11 mouse cellular contexts compared by ENCODE assay signal in genomic region chr6:82913336-82914247, GRCm38 (mm10). TPM values are rescaled to one million over a fixed set of nuclear protein-coding genes. Genes with fewer than 3 reads are reported as not detected.
DNase-seq lines count a peak whose midpoint lies in the region; ATAC-seq and TF ChIP-seq lines count a peak whose summit lies in the region.
"Had no signal": no experiment of that assay in that cellular context is flagged by ENCODE, and none has a peak within 500 bp of the region (broad histone marks: within the 10 kb centered on the region; RNA-seq: fewer than 3 reads in every experiment).

No protein-coding gene starts in this region.

- peak in 1 of 2 experiments; percentile 47 for DNase-seq in spleen, adult 2 months (ENCODE audit: low read depth in 1 of 2, low spot score in 2 of 2)
- DNase-seq in urinary bladder, adult 18-20 months (ENCODE audit: low spot score in 2 of 2), result no peak
- no peak for DNase-seq in midbrain, postnatal 0 days (ENCODE audit: low spot score)
- DNase-seq: adrenal gland, adult 2 months; kidney, adult 18-20 months had no signal

- no peak for TF ChIP-seq POLR2A in ES-Bruce4 (IDR thresholded peaks at IDR 0.05; ENCODE audit: insufficient read depth, low read length)
- no peak for TF ChIP-seq POLR2A in spleen, adult 2 months (IDR thresholded peaks at IDR 0.05; ENCODE audit: low read depth, low read length)

- H3K4me1 ChIP-seq in heart, embryonic 13.5 days, result no peaks in the 10 kb centered on the region
- no peaks in the 10 kb centered on the region for H3K4me1 ChIP-seq in heart, embryonic 12.5 days (replicated peaks)
- H3K4me1 ChIP-seq in ES-Bruce4 (ENCODE audit: control insufficient read depth, insufficient read depth, low read length), result no peaks in the 10 kb centered on the region
- H3K4me1 ChIP-seq in spleen, adult 2 months (ENCODE audit: control insufficient read depth, insufficient read depth, insufficient read length), result peaks cover 10% of the 10 kb centered on the region; the same call in 1 of the 2 replicates
- H3K4me1 ChIP-seq in neural tube, embryonic 15.5 days, result no peaks in the 10 kb centered on the region
- no peaks in the 10 kb centered on the region for H3K4me1 ChIP-seq in midbrain, postnatal 0 days (ENCODE audit: insufficient read depth, low read length)
- H3K4me1 ChIP-seq: lung, embryonic 15.5 days had no signal

- WGBS in heart, embryonic 13.5 days, result 67% methylated on average over 28 of the region's 28 CpGs
- 64% methylated on average over 28 of the region's 28 CpGs for WGBS in heart, embryonic 12.5 days
- WGBS in spleen, adult 2 months, result 8% methylated on average over 28 of the region's 28 CpGs
- WGBS in neural tube, embryonic 15.5 days, result 86% methylated on average over 28 of the region's 28 CpGs
- WGBS in midbrain, postnatal 0 days, result 86% methylated on average over 28 of the region's 28 CpGs

- H3K9me3 ChIP-seq in heart, embryonic 13.5 days, result no peaks in the 10 kb centered on the region
- no peaks in the 10 kb centered on the region for H3K9me3 ChIP-seq in heart, embryonic 12.5 days (replicated peaks)
- H3K9me3 ChIP-seq in ES-Bruce4 (replicated peaks; ENCODE audit: control insufficient read depth, insufficient read depth, low read length, poor library complexity, severe bottlenecking), result no peaks in the 10 kb centered on the region
- H3K9me3 ChIP-seq in neural tube, embryonic 15.5 days (replicated peaks), result no peaks in the 10 kb centered on the region
- H3K9me3 ChIP-seq in midbrain, postnatal 0 days (ENCODE audit: low read length), result no peaks in the 10 kb centered on the region
- H3K9me3 ChIP-seq: lung, embryonic 15.5 days had no signal

- H3K27ac ChIP-seq in heart, embryonic 13.5 days (replicated peaks), result no peak overlapping the region
- no peak overlapping the region for H3K27ac ChIP-seq in heart, embryonic 12.5 days (ENCODE audit: poor library complexity, severe bottlenecking)
- H3K27ac ChIP-seq in ES-Bruce4 (ENCODE audit: insufficient read depth, low read length), result no peak overlapping the region
- peak overlapping the region; percentile 42 for H3K27ac ChIP-seq in spleen, adult 2 months (ENCODE audit: insufficient read depth, low read length)
- no peak overlapping the region for H3K27ac ChIP-seq in neural tube, embryonic 15.5 days (replicated peaks)
- H3K27ac ChIP-seq in midbrain, postnatal 0 days (ENCODE audit: low read depth, low read length), result no peak overlapping the region
- H3K27ac ChIP-seq: lung, embryonic 15.5 days had no signal

- no peak overlapping the region for H3K9ac ChIP-seq in heart, embryonic 13.5 days
- no peak overlapping the region for H3K9ac ChIP-seq in heart, embryonic 12.5 days
- no peak overlapping the region for H3K9ac ChIP-seq in ES-Bruce4 (ENCODE audit: low read depth, poor library complexity, severe bottlenecking)
- H3K9ac ChIP-seq in neural tube, embryonic 15.5 days (replicated peaks), result no peak overlapping the region
- no peak overlapping the region for H3K9ac ChIP-seq in midbrain, postnatal 0 days (replicated peaks; ENCODE audit: low read length, poor library complexity, severe bottlenecking)
- H3K9ac ChIP-seq: lung, embryonic 15.5 days had no signal

- TF ChIP-seq CTCF in ES-Bruce4 (IDR thresholded peaks at IDR 0.05; ENCODE audit: low read depth, low read length), result no peak
- no peak for TF ChIP-seq CTCF in spleen, adult 2 months (IDR thresholded peaks at IDR 0.05; ENCODE audit: extremely low read depth, insufficient read depth, insufficient read length, insufficient replicate concordance)
- no peak for TF ChIP-seq CTCF in midbrain, postnatal 0 days (IDR thresholded peaks at IDR 0.05)

- ATAC-seq in heart, embryonic 13.5 days (ENCODE audit: extremely low read depth, insufficient number of reproducible peaks, low FRiP score, low TSS enrichment), result no peak
- ATAC-seq in heart, embryonic 12.5 days (ENCODE audit: insufficient number of reproducible peaks, low FRiP score), result no peak
- ATAC-seq in hematopoietic stem cell, adult 5-6 weeks (replicated peaks in 1 of 2; ENCODE audit: insufficient read depth in 1 of 2, low FRiP score in 2 of 2, low TSS enrichment in 1 of 2, low read depth in 1 of 2, poor library complexity in 2 of 2, severe bottlenecking in 2 of 2), result peak; percentile 67 to 73
- ATAC-seq in neural tube, embryonic 15.5 days (ENCODE audit: low FRiP score), result no peak
- ATAC-seq in midbrain, postnatal 0 days (ENCODE audit: low FRiP score), result no peak

- no peaks in the 10 kb centered on the region for H3K36me3 ChIP-seq in heart, embryonic 13.5 days
- no peaks in the 10 kb centered on the region for H3K36me3 ChIP-seq in heart, embryonic 12.5 days
- H3K36me3 ChIP-seq in ES-Bruce4 (ENCODE audit: control insufficient read depth, insufficient read depth, low read length, poor library complexity, severe bottlenecking), result no peaks in the 10 kb centered on the region
- H3K36me3 ChIP-seq in spleen, adult 2 months (ENCODE audit: control insufficient read depth, insufficient read depth, low read length), result no peaks in the 10 kb centered on the region
- peaks cover 26% of the 10 kb centered on the region for H3K36me3 ChIP-seq in neural tube, embryonic 15.5 days
- peaks cover 28% of the 10 kb centered on the region for H3K36me3 ChIP-seq in midbrain, postnatal 0 days (ENCODE audit: insufficient read depth, low read length)
- H3K36me3 ChIP-seq: lung, embryonic 15.5 days had no signal

- H3K4me3 ChIP-seq in heart, embryonic 13.5 days, result no peak overlapping the region
- H3K4me3 ChIP-seq in heart, embryonic 12.5 days, result no peak overlapping the region
- 0 out of 2 replicates have a peak overlapping the region, but pooled peaks have one; percentile 5 for H3K4me3 ChIP-seq in ES-Bruce4 (ENCODE audit: low read depth, low read length)
- peak overlapping the region; percentile 31 for H3K4me3 ChIP-seq in spleen, adult 2 months (ENCODE audit: extremely low read depth, insufficient read depth, insufficient read length)
- no peak overlapping the region for H3K4me3 ChIP-seq in neural tube, embryonic 15.5 days (replicated peaks)
- no peak overlapping the region for H3K4me3 ChIP-seq in midbrain, postnatal 0 days (ENCODE audit: low read depth, low read length)
- H3K4me3 ChIP-seq: lung, embryonic 15.5 days had no signal

- TF ChIP-seq EP300 in ES-Bruce4 (IDR thresholded peaks at IDR 0.05; ENCODE audit: insufficient read depth, low read depth, low read length), result no peak

- H3K27me3 ChIP-seq in heart, embryonic 13.5 days (replicated peaks), result peaks cover 22% of the 10 kb centered on the region
- peaks cover 20% of the 10 kb centered on the region for H3K27me3 ChIP-seq in heart, embryonic 12.5 days (replicated peaks)
- H3K27me3 ChIP-seq in ES-Bruce4 (ENCODE audit: control insufficient read depth, insufficient read depth, low read length, poor library complexity, severe bottlenecking), result no peaks in the 10 kb centered on the region
- no peaks in the 10 kb centered on the region for H3K27me3 ChIP-seq in spleen, adult 2 months (ENCODE audit: control insufficient read depth, insufficient read depth, low read length)
- H3K27me3 ChIP-seq in neural tube, embryonic 15.5 days (replicated peaks), result no peaks in the 10 kb centered on the region; the same call in 1 of the 2 replicates
- H3K27me3 ChIP-seq in midbrain, postnatal 0 days (ENCODE audit: insufficient read depth, low read length), result no peaks in the 10 kb centered on the region
- H3K27me3 ChIP-seq: lung, embryonic 15.5 days had no signal

- H3K4me2 ChIP-seq in heart, embryonic 13.5 days, result peak overlapping the region; percentile 12; the same call in 1 of the 2 replicates
- H3K4me2 ChIP-seq in heart, embryonic 12.5 days, result no peak overlapping the region
- H3K4me2 ChIP-seq in neural tube, embryonic 15.5 days, result no peak overlapping the region
- H3K4me2 ChIP-seq in midbrain, postnatal 0 days (ENCODE audit: low read depth, low read length, poor library complexity, severe bottlenecking), result no peak overlapping the region
- H3K4me2 ChIP-seq: lung, embryonic 15.5 days had no signal

RNA-seq across cellular contexts. Expression of gene Sema4f, which starts 26.0 kb away (rescaled TPM):
- 0.52 and 0.78 TPM in 2 replicates for polyA plus RNA-seq in heart, embryonic 13.5 days (2015; fragmentation: Nextera tagmentation; extraction: Ambion mirVana)
- 0.26 and 0.37 TPM in 2 replicates for polyA plus RNA-seq in heart, embryonic 12.5 days (2016; fragmentation: Nextera tagmentation; extraction: Ambion mirVana)
- polyA plus RNA-seq in ES-Bruce4 (2011; ENCODE audit: insufficient read depth, insufficient read length, low read depth, missing spikeins), result 1.2 and 1.9 TPM in 2 replicates
- total RNA-seq in hematopoietic stem cell, adult 5-6 weeks (2017), result 0.13 and 0.55 TPM in 2 replicates
- polyA plus RNA-seq in spleen, adult 2 months (2012; rRNA removed), result 3.2 TPM in 2 replicates
- polyA plus RNA-seq in neural tube, embryonic 15.5 days (2015; fragmentation: Nextera tagmentation; extraction: Ambion mirVana), result 24.3 and 26.1 TPM in 2 replicates
- 15.4 and 15.5 TPM in 2 replicates for total RNA-seq in midbrain, postnatal 0 days (2014; rRNA removed)
- polyA plus RNA-seq in midbrain, postnatal 0 days (2015; fragmentation: Nextera tagmentation; extraction: Ambion mirVana), result 16.6 and 16.9 TPM in 2 replicates

RNA-seq across cellular contexts. Expression of gene M1ap, which starts 33.1 kb away (rescaled TPM):
- polyA plus RNA-seq in heart, embryonic 13.5 days (2015; fragmentation: Nextera tagmentation; extraction: Ambion mirVana), result 1.5 and 1.7 TPM in 2 replicates
- 0.57 and 1.4 TPM in 2 replicates for polyA plus RNA-seq in heart, embryonic 12.5 days (2016; fragmentation: Nextera tagmentation; extraction: Ambion mirVana)
- polyA plus RNA-seq in ES-Bruce4 (2011; ENCODE audit: insufficient read depth, insufficient read length, low read depth, missing spikeins), result 2.2 and 2.3 TPM in 2 replicates
- total RNA-seq in hematopoietic stem cell, adult 5-6 weeks (2017), result 1.2 and 2.6 TPM in 2 replicates
- 2.6 and 2.8 TPM in 2 replicates for polyA plus RNA-seq in spleen, adult 2 months (2012; rRNA removed)
- polyA plus RNA-seq in neural tube, embryonic 15.5 days (2015; fragmentation: Nextera tagmentation; extraction: Ambion mirVana), result 0.20 TPM in 1 of 2 replicates, not detected in the other
- 1.2 TPM in 1 of 2 replicates, not detected in the other for total RNA-seq in midbrain, postnatal 0 days (2014; rRNA removed)
- polyA plus RNA-seq in midbrain, postnatal 0 days (2015; fragmentation: Nextera tagmentation; extraction: Ambion mirVana), result 0.12 TPM in 1 of 2 replicates, not detected in the other
- total RNA-seq: adrenal gland, adult 2 months had no signal
- polyA plus RNA-seq: adrenal gland, adult 2 months had no signal

Comparison
In these comparisons a context has a peak if more than half of its experiments do, and no peak if none do; other contexts are left out.
1. ATAC-seq: peak in hematopoietic stem cell, adult 5-6 weeks (2 of 2); none in heart, embryonic 13.5 days (single experiment), heart, embryonic 12.5 days (single experiment), neural tube, embryonic 15.5 days (single experiment) and midbrain, postnatal 0 days (single experiment).
2. H3K4me3 ChIP-seq: peak in ES-Bruce4 (single experiment) and spleen, adult 2 months (single experiment); none in heart, embryonic 13.5 days (single experiment), heart, embryonic 12.5 days (single experiment), neural tube, embryonic 15.5 days (single experiment) and midbrain, postnatal 0 days (single experiment).